Mouse (Mus musculus): ENCODE results near the gene Prr36. TPM values are rescaled to one million over a fixed set of nuclear protein-coding genes. Genes with fewer than 3 reads are reported as not detected.

Prr36 gene
- total RNA-seq, 2 experiments from 2014 or later, result 0.09 TPM; not detected in 1

DNA sequence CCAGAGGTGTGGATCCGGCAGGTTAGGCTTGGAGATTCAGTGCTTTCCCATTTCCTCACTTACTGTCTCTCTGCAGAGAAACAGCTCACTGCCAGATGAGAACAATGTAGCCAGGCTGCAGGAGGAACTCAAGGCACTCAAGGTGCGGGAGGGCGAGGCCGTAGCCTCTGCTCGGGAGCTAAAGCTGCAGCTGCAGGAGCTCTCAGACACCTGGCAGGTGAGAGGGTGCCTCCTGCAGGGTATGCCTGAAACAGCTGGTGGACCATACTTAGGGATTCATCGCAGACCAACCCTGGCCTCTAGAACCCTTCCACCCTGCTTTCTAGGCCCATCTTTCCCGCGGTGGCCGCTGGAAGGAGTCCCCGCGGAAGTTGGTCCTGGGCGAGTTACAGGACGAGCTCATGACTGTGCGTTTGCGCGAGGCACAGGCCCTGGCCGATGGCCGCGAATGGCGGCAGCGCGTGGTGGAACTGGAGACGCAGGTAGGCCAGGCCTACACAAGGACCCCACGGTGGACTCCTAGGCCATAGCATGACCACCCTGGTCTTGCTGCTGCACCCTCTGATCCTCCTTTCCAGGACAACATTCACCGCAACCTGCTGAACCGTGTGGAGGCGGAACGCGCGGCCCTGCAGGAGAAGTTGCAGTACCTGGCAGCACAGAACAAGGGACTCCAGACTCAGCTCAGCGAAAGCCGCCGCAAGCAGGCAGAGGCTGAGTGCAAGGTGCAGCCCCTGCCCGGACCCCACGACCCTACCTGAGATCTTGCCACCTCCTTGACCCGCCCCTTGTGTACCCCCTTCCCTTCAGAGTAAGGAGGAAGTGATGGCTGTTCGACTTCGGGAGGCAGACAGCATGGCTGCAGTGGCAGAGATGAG lies 11.8 kb downstream of the Prr36 start:
- no peak for ATAC-seq (ENCODE audit: poor library complexity, severe bottlenecking)

DNA sequence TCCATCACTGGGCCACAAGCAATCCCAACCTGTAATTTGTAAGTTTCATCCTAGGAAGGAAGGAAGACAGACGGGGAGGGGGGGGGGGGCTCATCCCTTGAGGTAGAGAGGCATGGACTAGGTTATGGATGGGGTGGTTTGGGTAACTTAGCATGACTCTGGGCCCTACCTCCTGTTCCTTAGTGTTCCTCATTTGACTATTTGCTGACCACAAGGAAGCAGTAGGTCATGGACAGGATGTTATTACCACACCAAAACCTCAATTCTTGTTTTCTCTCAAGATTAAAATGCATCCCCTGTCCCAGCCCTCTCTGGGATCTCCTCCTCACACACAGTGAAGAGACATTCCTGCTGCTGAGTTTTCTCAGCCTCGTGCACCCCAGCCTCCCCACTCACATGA lies 15.9 kb downstream of the Prr36 start:
- peak; percentile 96 for ATAC-seq (ENCODE audit: poor library complexity, severe bottlenecking)

DNA sequence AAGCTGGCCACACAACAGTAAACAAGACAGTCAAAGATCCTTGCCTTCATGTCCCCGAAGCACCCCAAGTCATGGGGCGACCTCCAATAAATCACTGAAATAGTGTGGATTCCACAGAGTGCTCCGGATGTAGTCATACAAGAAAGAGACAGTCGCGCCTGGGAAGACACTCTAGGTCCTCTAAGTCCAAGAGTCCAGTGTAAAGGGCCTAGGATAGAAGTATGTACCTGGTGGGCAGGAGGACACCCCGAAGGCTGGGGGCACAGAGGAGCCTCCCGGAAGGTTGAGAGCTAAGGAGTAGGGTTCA lies 23.7 kb downstream of the Prr36 start:
- no peak for ATAC-seq (ENCODE audit: poor library complexity, severe bottlenecking)

DNA sequence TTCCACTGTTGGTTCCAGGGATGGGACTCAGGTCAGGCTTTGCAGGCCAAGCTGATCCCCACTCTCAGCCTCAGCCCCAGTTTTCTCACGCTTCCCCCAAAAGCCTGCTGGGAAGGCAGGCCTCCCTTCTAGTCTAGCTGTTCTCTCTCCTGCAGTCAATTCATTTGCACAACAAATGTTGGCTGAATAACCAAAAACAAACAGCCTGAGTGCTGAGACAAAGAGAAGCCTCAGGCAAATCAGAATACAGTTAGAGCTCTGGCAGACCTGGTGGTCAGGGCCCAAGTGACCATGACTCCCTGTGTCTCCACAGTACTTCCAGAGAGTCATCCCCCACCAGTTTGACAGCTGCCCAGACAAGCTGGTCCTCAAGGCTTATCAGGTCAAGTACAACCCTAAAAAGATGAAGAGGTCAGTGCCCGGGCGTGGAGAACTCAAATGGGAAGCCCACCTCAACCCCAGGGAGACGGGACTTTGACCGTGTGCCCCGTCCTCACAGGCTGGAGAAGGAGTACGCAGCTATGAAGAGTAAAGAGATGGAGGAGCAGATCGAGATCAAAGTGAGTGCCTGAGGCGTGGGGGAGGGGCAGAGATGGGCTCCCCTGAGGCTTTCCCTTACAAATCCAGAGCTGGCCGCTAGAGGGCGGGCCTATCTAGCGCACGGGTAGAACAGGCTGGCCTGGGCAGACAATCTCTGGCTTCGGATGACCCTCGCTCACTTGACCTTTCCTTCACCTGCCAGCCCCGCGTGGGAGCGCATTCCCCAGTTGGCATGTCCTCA lies 24.3 kb downstream of the Prr36 start:
- ATAC-seq (ENCODE audit: poor library complexity, severe bottlenecking), result peak; percentile 99

DNA sequence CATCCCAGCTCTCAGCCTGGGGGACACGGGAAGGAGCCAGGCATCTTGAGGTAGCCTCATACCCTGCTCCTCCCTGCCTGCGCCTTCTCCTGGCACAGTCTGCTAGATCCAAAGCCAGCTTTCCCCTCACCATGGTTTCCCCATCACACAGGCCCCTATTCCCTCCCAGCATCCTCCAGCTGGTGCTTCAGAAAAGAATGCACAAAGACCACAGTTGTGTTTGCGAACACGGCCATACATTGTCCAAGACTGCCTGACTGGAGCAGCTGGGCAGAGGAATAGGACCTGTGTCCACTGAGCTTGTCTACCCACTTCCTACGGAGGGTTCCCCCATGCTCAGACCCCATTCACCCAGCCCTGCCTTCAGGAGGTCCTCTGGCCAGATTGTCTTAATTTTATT lies 25.0 kb downstream of the Prr36 start:
- ATAC-seq (ENCODE audit: poor library complexity, severe bottlenecking), result no peak

DNA sequence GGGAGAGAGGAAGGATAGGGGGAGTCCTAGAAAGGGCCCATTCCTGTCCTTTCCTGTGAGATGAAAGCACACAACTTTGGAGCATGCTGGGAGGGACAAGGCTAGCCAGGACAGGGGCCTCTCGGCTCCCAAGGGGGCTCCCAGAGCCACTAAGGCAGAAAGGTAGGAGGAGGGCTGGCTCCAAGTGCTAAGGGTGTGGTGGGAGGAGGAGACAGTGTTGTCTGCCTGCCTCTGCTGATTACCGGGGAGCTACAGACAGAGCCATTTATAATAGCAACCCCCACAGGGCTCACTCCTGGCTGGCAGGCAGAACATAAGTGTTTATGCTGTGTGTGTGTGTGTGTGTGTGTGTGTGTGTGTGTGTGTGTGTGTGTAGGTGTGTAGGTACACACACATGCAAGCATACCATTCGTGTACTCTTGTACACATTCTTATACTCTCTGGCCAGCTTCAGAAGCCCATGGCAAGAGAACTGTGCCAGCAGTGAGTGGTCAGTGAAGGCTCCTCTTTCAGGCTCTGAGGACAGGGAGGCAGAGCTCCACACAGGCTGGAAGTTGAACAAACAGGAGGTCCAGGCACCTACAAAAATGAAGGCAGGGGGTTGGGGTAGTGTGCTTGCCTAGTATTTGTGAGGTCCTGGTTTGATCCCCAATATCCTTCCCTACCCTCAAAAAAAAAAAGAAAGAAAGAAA lies 28.1 kb downstream of the Prr36 start:
- no peak for ATAC-seq (ENCODE audit: poor library complexity, severe bottlenecking)

DNA sequence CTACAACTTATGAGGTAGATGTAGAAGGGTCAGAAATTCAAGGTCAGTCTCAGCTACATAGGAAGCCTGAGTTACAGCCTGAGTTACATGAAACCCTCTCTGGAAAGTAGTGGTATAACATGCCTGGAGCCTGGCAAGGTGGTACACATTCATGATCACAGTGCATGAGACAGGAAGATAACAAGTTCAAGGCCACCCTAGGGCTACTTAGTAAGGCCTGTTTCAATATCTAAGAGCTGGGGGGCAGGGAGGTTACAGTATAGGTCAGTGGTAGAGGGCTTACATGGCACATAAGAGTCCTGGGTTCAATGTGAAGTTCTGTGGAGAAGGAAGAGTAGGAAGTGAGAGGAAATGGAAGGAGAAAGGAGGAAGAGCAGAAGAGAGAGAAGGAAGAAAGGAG lies 28.7 kb downstream of the Prr36 start:
- no peak for ATAC-seq (ENCODE audit: poor library complexity, severe bottlenecking)

DNA sequence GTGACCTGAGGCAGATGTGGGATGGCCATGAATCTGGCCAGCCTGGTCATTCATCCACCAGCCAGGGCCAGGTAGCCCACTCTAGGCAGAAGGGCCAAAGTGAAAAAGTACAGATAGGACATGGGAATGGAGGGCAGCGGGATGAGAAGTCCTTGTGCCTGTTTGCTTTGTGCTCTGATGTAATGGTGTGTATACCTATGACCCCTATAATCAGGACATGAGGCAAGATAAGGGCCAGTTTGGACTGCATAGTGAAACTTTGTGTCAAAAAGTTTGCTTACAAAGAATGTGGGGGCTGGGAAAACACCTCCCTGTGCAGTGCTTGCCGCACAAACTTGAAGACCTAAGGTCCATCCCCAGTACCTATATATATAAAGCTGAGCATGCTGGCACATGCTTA lies 31.1 kb downstream of the Prr36 start:
- no peak for ATAC-seq (ENCODE audit: poor library complexity, severe bottlenecking)

DNA sequence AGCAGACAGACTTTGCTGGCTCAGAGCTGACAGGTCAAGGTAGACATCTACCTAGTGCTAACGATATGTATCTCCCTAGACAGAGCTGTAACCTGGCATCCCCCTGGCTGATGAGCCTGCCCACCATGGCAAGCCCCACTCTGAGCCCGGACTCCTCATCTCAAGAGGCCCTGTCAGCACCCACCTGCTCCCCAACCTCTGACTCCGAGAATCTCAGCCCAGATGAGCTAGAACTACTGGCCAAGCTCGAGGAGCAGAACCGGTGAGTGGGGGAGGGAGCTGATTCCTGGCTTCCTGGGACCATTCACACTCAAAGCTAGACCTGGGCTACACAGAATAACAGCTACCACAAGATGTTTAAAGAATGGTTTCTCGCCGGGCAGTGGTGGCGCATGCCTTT lies 33.9 kb downstream of the Prr36 start:
- no peak for ATAC-seq (ENCODE audit: poor library complexity, severe bottlenecking)

DNA sequence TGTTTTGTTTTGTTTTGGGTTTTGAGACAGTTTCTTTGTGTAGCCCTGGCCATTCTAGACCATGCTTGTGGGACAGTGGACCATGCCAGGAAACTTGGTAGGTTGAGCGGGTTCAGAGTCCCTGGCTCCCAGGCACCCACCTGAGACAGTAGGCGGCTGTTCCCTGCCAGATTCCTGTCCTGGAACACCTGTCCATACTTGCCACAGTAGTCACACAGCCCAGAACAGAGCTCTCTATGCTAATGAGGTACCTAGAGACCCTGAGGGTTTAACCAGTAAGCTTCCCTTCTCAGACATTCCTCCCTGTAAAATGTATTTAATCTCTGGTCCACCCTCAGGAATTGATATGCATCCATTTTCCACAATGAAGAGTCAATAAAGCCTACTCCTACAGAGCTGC lies 43.2 kb downstream of the Prr36 start:
- ATAC-seq (ENCODE audit: poor library complexity, severe bottlenecking), result no peak

DNA sequence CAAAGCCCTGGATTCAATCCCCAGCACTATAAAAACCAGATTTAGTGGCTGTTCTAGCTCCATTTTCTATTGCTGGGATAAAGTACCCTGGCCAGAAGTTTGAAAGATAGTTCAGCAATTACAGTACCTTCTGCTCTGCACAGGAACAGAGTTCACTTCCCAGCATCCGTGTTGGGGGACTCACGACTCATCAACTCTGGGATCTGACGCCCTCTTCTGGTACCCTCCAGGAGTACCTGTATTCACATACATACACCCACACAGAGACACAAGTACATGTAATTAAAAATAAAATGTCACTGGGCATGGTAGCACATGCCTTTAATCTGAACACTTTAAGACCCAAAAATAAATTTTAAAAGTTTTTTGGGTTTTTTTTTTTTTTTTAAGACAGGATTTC lies 44.8 kb downstream of the Prr36 start:
- no peak for ATAC-seq (ENCODE audit: poor library complexity, severe bottlenecking)

DNA sequence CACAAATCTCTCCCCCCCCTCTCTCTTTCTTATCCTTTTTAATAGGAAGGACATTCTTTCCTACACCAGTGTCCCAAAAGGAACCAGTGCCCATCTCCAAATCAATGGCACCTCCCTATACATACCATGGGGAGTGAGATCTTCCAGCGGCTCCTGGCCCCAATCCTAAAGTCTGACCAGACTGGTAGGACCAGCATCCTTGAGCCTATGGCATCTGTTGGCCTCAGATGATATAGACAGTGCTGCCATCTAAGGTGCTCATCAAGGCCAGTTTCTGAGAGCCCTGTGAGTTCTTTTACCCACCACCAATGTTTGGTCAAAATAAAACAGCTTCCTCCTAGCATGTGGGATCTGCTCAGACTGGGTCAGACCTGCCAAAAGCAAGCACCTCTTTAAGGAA lies 49.3 kb downstream of the Prr36 start:
- ATAC-seq (ENCODE audit: poor library complexity, severe bottlenecking), result no peak

DNA sequence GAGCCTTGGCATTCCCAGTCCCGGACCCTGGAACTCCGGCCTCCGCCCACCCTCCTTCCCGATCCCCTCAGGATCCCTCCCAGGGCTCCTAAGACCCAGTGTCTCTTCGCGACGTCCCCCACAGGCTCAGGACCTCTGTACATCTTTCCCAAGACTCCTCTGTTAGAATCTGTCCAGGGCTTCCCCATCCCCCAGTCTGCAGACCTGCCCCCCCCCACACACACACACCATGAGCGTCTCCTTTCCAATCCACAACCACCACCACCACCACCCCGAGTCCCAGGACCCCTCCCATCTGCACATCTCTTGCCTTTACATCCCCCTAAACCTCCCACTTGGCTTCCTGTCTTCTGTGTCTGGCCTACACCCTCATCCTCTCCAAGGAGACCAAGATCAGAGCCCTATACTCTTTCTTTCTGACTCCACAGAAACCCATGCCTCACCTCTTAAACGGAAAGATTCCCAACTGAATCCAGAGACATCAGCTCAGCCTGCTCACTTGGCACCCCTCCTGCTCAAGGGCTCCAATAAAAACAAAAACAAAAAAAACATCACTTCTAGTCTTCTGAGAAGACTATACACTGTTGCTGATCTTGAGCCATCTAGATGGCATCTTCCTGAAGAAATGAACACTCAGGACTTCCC lies 50.3 kb downstream of the Prr36 start:
- ATAC-seq (ENCODE audit: poor library complexity, severe bottlenecking), result no peak

DNA sequence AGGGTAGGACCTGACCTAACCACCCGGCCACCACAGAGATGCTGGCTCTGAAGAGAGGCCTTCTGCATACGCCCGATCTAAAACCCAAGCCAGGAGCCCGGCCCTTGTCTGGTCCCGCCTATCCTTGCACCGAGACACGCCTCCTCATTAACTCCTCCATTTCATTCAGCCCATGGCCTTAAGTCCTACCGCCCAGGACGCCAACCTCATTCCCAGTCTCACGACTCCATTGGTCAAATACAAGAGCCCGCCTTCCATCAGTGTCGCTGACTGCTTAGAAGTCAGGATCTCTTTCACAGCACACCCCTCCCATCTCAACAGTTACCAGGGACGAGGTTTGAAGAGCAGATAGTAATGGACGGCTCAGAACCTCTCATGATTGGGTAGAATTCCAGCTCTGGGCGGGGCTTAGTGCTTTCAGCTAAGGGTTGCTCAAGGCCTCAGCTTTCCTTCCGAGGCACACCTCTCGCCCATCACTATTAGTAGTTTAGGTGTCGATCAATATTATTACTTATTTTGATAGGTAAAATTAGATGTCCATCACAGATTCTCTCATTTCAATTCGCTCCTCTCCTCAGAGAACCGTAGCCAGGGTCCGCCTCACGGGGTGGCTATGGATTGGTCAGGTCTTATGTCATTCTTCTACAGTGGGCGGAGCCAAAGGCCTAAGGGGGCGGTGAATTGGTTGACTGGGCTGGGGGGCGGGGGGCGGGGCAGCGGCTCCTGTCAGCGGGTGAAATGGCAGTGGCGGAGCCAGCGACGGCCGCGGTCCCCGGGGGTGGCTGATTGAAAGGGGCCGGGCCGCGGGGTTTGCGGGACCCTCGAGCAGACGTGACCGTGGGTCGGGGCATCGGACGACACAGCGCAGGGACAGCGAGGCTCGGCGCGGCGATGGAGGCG lies 51.2 kb downstream of the Prr36 start, which contains the start of gene Evi5l:
TSS of gene Evi5l (plus strand) at position 716 of the 900 bp plus-strand sequence.
- ATAC-seq (ENCODE audit: poor library complexity, severe bottlenecking), result peak; percentile 89

DNA sequence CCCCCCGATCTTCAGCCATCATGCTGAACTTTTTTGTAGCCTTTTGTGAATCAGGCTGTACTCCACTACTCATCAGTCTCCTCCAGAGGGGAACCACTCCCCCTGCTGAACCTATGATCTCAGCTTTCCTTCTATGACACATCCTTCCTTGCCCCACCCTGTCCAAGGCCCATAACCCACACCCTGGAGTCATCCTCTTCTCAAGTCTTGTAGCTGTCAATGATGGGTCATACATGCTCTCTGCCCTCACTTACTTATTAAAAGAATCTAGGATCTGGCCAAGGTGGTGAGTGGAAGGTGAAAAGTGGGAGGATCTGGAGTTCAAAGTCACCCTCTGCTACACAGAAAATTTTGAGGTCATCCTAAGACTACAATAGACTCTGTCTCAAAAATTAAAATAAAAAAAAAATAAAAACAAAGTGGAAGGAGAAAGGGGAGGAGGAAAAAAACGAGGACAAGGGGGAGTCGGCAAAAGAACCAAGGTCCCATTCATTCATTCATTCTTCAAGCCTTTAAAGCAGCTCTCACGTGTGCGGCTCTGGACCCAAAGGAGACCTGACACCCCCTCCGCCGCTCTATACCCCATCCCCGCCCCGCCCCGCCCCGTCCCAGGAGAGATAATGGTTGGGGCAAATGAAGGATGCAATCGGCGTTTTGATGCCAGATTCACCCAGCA lies 51.9 kb downstream of the Prr36 start:
- no peak for ATAC-seq (ENCODE audit: poor library complexity, severe bottlenecking)

DNA sequence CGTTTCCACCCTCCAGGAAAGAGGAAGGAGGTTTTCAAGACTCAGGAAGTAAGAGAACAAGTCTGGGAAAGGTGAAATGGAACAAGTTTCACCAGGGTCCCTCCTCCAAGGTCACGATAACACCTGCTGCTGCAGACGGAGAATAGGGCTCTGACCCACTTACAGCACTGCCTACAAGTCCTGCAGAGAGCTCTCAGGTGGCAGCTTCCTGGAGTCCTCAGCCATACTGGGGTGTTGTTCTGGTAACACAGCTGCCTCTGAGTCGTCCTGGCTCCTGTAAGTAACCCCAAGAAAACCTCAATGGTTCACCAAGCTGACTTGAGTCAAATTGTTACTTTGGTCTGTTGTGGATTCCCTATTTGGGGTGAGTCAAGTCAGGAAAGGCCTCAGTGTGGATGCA lies 54.5 kb downstream of the Prr36 start:
- no peak for ATAC-seq (ENCODE audit: poor library complexity, severe bottlenecking)
